Mouse (Mus musculus): ENCODE results near the gene Arrdc2. TPM values are rescaled to one million over a fixed set of nuclear protein-coding genes. Genes with fewer than 3 reads are reported as not detected.

Arrdc2 gene
- polyA plus RNA-seq, 1 experiment from 2014 or later, result 6.7 TPM

GRCm38 (mm10) chr8:70846371-70847154 is 7.0 kb upstream of the Arrdc2 start:
- H3K36me3 ChIP-seq, result no peaks in the 10 kb centered on the region
- H3K9me3 ChIP-seq, result no peaks in the 10 kb centered on the region
- no peak overlapping the region for H3K4me3 ChIP-seq
- H3K4me1 ChIP-seq, result peaks cover 11% of the 10 kb centered on the region
- no peak for ATAC-seq (ENCODE audit: insufficient number of reproducible peaks, low FRiP score, low TSS enrichment, low read depth)
- no peak overlapping the region for H3K4me2 ChIP-seq
- no peak overlapping the region for H3K9ac ChIP-seq
- H3K27me3 ChIP-seq, result no peaks in the 10 kb centered on the region; the same call in 1 of the 2 replicates
- 49% methylated on average over 15 of the region's 15 CpGs for WGBS
- H3K27ac ChIP-seq, result no peak overlapping the region

- no peaks in the 10 kb centered on the region; the same call in 1 of the 2 replicates for H3K27me3 ChIP-seq
- no peak overlapping the region for H3K4me3 ChIP-seq
- no peak overlapping the region for H3K9ac ChIP-seq
- no peaks in the 10 kb centered on the region for H3K36me3 ChIP-seq
- H3K4me1 ChIP-seq, result peaks cover 21% of the 10 kb centered on the region
- no peak for ATAC-seq (ENCODE audit: insufficient number of reproducible peaks, low FRiP score, low TSS enrichment, low read depth)
- no peak overlapping the region for H3K4me2 ChIP-seq
- H3K27ac ChIP-seq, result no peak overlapping the region
- 49% methylated on average over 5 of the region's 5 CpGs for WGBS
- no peaks in the 10 kb centered on the region for H3K9me3 ChIP-seq
Measured at GRCm38 (mm10) chr8:70845108-70845507, 5.6 kb upstream of the Arrdc2 start.

- H3K4me1 ChIP-seq, result peaks cover 24% of the 10 kb centered on the region
- no peak for ATAC-seq (ENCODE audit: insufficient number of reproducible peaks, low FRiP score, low TSS enrichment, low read depth)
- no peak overlapping the region for H3K27ac ChIP-seq
- H3K4me3 ChIP-seq, result no peak overlapping the region
- H3K9ac ChIP-seq, result 0 out of 2 replicates have a peak overlapping the region, but pooled peaks have one; percentile 14
- H3K27me3 ChIP-seq, result no peaks in the 10 kb centered on the region; the same call in 1 of the 2 replicates
- 2% methylated on average over 6 of the region's 6 CpGs for WGBS
- H3K4me2 ChIP-seq, result no peak overlapping the region
- no peaks in the 10 kb centered on the region for H3K9me3 ChIP-seq
- H3K36me3 ChIP-seq, result no peaks in the 10 kb centered on the region
Measured at GRCm38 (mm10) chr8:70844523-70844922, 5.0 kb upstream of the Arrdc2 start.

- ATAC-seq (ENCODE audit: insufficient number of reproducible peaks, low FRiP score, low TSS enrichment, low read depth), result no peak
- Histone ChIP-seq H3K36me3 (no peaks in the 10 kb centered on the region), H3K9me3 (no peaks in the 10 kb centered on the region), H3K27ac (no peak overlapping the region), H3K4me2 (no peak overlapping the region), H3K9ac (0 out of 2 replicates have a peak overlapping the region, but pooled peaks have one; percentile 14), H3K4me3 (no peak overlapping the region), H3K27me3 (no peaks in the 10 kb centered on the region; the same call in 1 of the 2 replicates), H3K4me1 (peaks cover 24% of the 10 kb centered on the region)
- 87% methylated on average over 8 of the region's 8 CpGs for WGBS
Measured at GRCm38 (mm10) chr8:70843941-70844340, 4.4 kb upstream of the Arrdc2 start.

- Histone ChIP-seq H3K9ac (no peak overlapping the region), H3K4me1 (peaks cover 30% of the 10 kb centered on the region)
- 88% methylated on average over 5 of the region's 5 CpGs for WGBS
Measured at GRCm38 (mm10) chr8:70843214-70843773, 3.8 kb upstream of the Arrdc2 start.

GRCm38 (mm10) chr8:70842484-70842883 is 3.0 kb upstream of the Arrdc2 start:
- 68% methylated on average over 25 of the region's 25 CpGs for WGBS
- Histone ChIP-seq H3K27ac (no peak overlapping the region), H3K4me3 (no peak overlapping the region), H3K4me1 (peaks cover 31% of the 10 kb centered on the region), H3K27me3 (no peaks in the 10 kb centered on the region; the same call in 1 of the 2 replicates), H3K36me3 (no peaks in the 10 kb centered on the region), H3K9me3 (no peaks in the 10 kb centered on the region), H3K9ac (no peak overlapping the region), H3K4me2 (no peak overlapping the region)
- ATAC-seq (ENCODE audit: insufficient number of reproducible peaks, low FRiP score, low TSS enrichment, low read depth), result no peak

More at GRCm38 (mm10) chr8:70843214-70843773, 3.8 kb upstream of the Arrdc2 start:
- no peak for ATAC-seq (ENCODE audit: insufficient number of reproducible peaks, low FRiP score, low TSS enrichment, low read depth)
- no peak overlapping the region for H3K27ac ChIP-seq
- no peaks in the 10 kb centered on the region for H3K36me3 ChIP-seq
- H3K27me3 ChIP-seq, result no peaks in the 10 kb centered on the region; the same call in 1 of the 2 replicates
- H3K4me2 ChIP-seq, result no peak overlapping the region
- no peaks in the 10 kb centered on the region for H3K9me3 ChIP-seq
- no peak overlapping the region for H3K4me3 ChIP-seq

GRCm38 (mm10) chr8:70841147-70842072 is 1.9 kb upstream of the Arrdc2 start:
- WGBS, result 32% methylated on average over 22 of the region's 22 CpGs
- H3K36me3 ChIP-seq, result peaks cover 7% of the 10 kb centered on the region; the same call in 1 of the 2 replicates
- H3K4me3 ChIP-seq, result no peak overlapping the region
- no peak for ATAC-seq (ENCODE audit: insufficient number of reproducible peaks, low FRiP score, low TSS enrichment, low read depth)
- no peaks in the 10 kb centered on the region for H3K9me3 ChIP-seq
- peaks cover 31% of the 10 kb centered on the region for H3K4me1 ChIP-seq
- no peak overlapping the region for H3K4me2 ChIP-seq
- no peak overlapping the region for H3K9ac ChIP-seq
- H3K27me3 ChIP-seq, result no peaks in the 10 kb centered on the region
- H3K27ac ChIP-seq, result no peak overlapping the region; the same call in 1 of the 2 replicates

GRCm38 (mm10) chr8:70840590-70840989 is 1.1 kb upstream of the Arrdc2 start:
- peaks cover 14% of the 10 kb centered on the region for H3K36me3 ChIP-seq
- peaks cover 31% of the 10 kb centered on the region for H3K4me1 ChIP-seq
- no peaks in the 10 kb centered on the region for H3K27me3 ChIP-seq
- no peak overlapping the region for H3K4me3 ChIP-seq
- no peak overlapping the region for H3K4me2 ChIP-seq
- H3K27ac ChIP-seq, result no peak overlapping the region; the same call in 1 of the 2 replicates
- H3K9me3 ChIP-seq, result no peaks in the 10 kb centered on the region
- no peak overlapping the region for H3K9ac ChIP-seq
- 61% methylated on average over 10 of the region's 10 CpGs for WGBS
- no peak for ATAC-seq (ENCODE audit: insufficient number of reproducible peaks, low FRiP score, low TSS enrichment, low read depth)

GRCm38 (mm10) chr8:70838654-70839407 is 689 bp downstream of the Arrdc2 start:
- peaks cover 21% of the 10 kb centered on the region for H3K36me3 ChIP-seq
- no peaks in the 10 kb centered on the region for H3K27me3 ChIP-seq
- peak overlapping the region; percentile 93 for H3K27ac ChIP-seq
- peak overlapping the region; percentile 88 for H3K4me2 ChIP-seq
- peak overlapping the region; percentile 68 for H3K4me3 ChIP-seq
- 2% methylated on average over 66 of the region's 66 CpGs for WGBS
- H3K9ac ChIP-seq, result peak overlapping the region; percentile 70
- ATAC-seq (ENCODE audit: insufficient number of reproducible peaks, low FRiP score, low TSS enrichment, low read depth), result peak; percentile 33; the same call in 1 of the 2 replicates
- H3K9me3 ChIP-seq, result no peaks in the 10 kb centered on the region
- H3K4me1 ChIP-seq, result peaks cover 20% of the 10 kb centered on the region

- H3K4me1 ChIP-seq, result peaks cover 35% of the 10 kb centered on the region
- peaks cover 21% of the 10 kb centered on the region for H3K36me3 ChIP-seq
- 90% methylated on average over 12 of the region's 12 CpGs for WGBS
- H3K4me2 ChIP-seq, result no peak overlapping the region
- H3K27me3 ChIP-seq, result no peaks in the 10 kb centered on the region
- H3K9me3 ChIP-seq, result no peaks in the 10 kb centered on the region
- H3K4me3 ChIP-seq, result no peak overlapping the region
- H3K27ac ChIP-seq, result no peak overlapping the region
- no peak for ATAC-seq (ENCODE audit: insufficient number of reproducible peaks, low FRiP score, low TSS enrichment, low read depth)
- no peak overlapping the region for H3K9ac ChIP-seq
Measured at GRCm38 (mm10) chr8:70836666-70837065, 2.9 kb downstream of the Arrdc2 start.

- Histone ChIP-seq H3K36me3 (peaks cover 21% of the 10 kb centered on the region), H3K27ac (no peak overlapping the region), H3K4me3 (no peak overlapping the region), H3K4me1 (peaks cover 22% of the 10 kb centered on the region), H3K4me2 (no peak overlapping the region), H3K27me3 (no peaks in the 10 kb centered on the region), H3K9ac (no peak overlapping the region), H3K9me3 (no peaks in the 10 kb centered on the region)
- WGBS, result 98% methylated on average over 3 of the region's 3 CpGs
- no peak for ATAC-seq (ENCODE audit: insufficient number of reproducible peaks, low FRiP score, low TSS enrichment, low read depth)
Measured at GRCm38 (mm10) chr8:70834071-70834470, 5.4 kb downstream of the Arrdc2 start.
